Mouse (Mus musculus) adrenal gland, adult 18-20 months (tissue): Measurements from ENCODE around the gene 1700001P01Rik. TPM values are rescaled to one million over a fixed set of nuclear protein-coding genes. Genes with fewer than 3 reads are reported as not detected.

Experiments
- microRNA-seq, 2 experiments: library from miRNA; unstranded; fragments of <30 nt; microRNA quantifications; one replicate each; pipeline ENCODE4 v1.2.0; 2021; ENCODE audit warnings: borderline number of aligned reads in 2 of 2
- total RNA-seq, 2 experiments: library from RNA; stranded (reverse); gene quantifications; 1 replicate in 1 of 2; 2 replicates in 1 of 2; pipeline ENCODE4 v1.2.3; 2021

1700001P01Rik gene
- total RNA-seq, 2 experiments from 2014 or later, result not detected

Small RNA genes lying within 50 kb of the gene (microRNA-seq; reads per million reads assigned to microRNA genes)
- 0 to 0.47 reads per million in 2 experiments for gene Mir8102

Other genes with a start within 250 kb of the 1700001P01Rik start
- gene Srcin1, start 199.7 kb downstream of the 1700001P01Rik start, total RNA-seq, result 10 to 100 TPM; 11.4 to 12.3 TPM
- gene Epop, start 146.2 kb downstream of the 1700001P01Rik start, total RNA-seq, result 1 to 10 TPM; 5.5 to 8.2 TPM
- gene Mllt6, start 112.5 kb downstream of the 1700001P01Rik start, total RNA-seq, result 10 to 100 TPM; 42.4 to 44.0 TPM
- gene Cisd3, start 90.1 kb downstream of the 1700001P01Rik start, total RNA-seq, result 100 to 1,000 TPM; 165 to 273 TPM
- 10 to 100 TPM; 18.6 to 19.5 TPM for gene Pcgf2, start 75.4 kb downstream of the 1700001P01Rik start, total RNA-seq
- gene Psmb3, start 72.5 kb downstream of the 1700001P01Rik start, total RNA-seq, result 100 to 1,000 TPM; 221 to 238 TPM
- gene Pip4k2b, start 31.2 kb downstream of the 1700001P01Rik start, total RNA-seq, result 10 to 100 TPM; 22.4 to 26.5 TPM
- gene Cwc25, start 9.4 kb downstream of the 1700001P01Rik start, total RNA-seq, result 10 to 100 TPM; 18.2 to 21.1 TPM
- gene Rpl23, start 6.5 kb upstream of the 1700001P01Rik start, total RNA-seq, result 100 to 1,000 TPM; 830 to 834 TPM
- gene Lasp1, start 23.1 kb upstream of the 1700001P01Rik start, total RNA-seq, result 100 to 1,000 TPM in 1 of 2 experiments, 10 to 100 TPM in 1; 94.0 to 145 TPM
- 1 to 10 TPM; 3.7 to 4.0 TPM for gene B230217C12Rik, start 64.9 kb upstream of the 1700001P01Rik start, total RNA-seq
- 1 to 10 TPM in 1 of 2 experiments, under 1 TPM in 1; 0.58 to 1.2 TPM for gene Fbxo47, start 108.2 kb upstream of the 1700001P01Rik start, total RNA-seq
- 10 to 100 TPM in 1 of 2 experiments, 1 to 10 TPM in 1; 6.9 to 16.2 TPM for gene Plxdc1, start 210.5 kb upstream of the 1700001P01Rik start, total RNA-seq
- under 1 TPM; 0.45 to 0.63 TPM for gene Arl5c, start 220.3 kb upstream of the 1700001P01Rik start, total RNA-seq
- gene Cacnb1, start 247.1 kb upstream of the 1700001P01Rik start, total RNA-seq, result 10 to 100 TPM in 1 of 2 experiments, 1 to 10 TPM in 1; 8.6 to 10.1 TPM